Mouse (Mus musculus) testis, adult 2 months (tissue): Measurements from ENCODE around the gene Gzf1.

Source experiments
- CTCF ChIP-seq: fragments of 200-500 bp; IDR thresholded peaks from 2 replicates; pipeline ENCODE4 v1.5.1; 2012; ENCODE audit warnings: low read depth, mild to moderate bottlenecking, inconsistent platforms, low read length, moderate library complexity; ENCODE audit not compliant: control insufficient read depth, insufficient read depth, insufficient replicate concordance
- POLR2A ChIP-seq: fragments of 200-500 bp; IDR thresholded peaks from 2 replicates; pipeline ENCODE4 v1.6.1; 2012; ENCODE audit warnings: low read depth, mild to moderate bottlenecking, inconsistent platforms, low read length, moderate library complexity; ENCODE audit not compliant: control insufficient read depth

GRCm38 (mm10) chr2:148681461-148681891 is 653 bp downstream of the Gzf1 start:
- no peak; the same call in 1 of the 2 replicates for TF ChIP-seq CTCF
- TF ChIP-seq POLR2A = no peak
